Mouse (Mus musculus) midbrain, embryonic 12.5 days (tissue): Measurements from ENCODE around the gene Zswim1. TPM values are rescaled to one million over a fixed set of nuclear protein-coding genes. Genes with fewer than 3 reads are reported as not detected.

ENCODE experiments used
- ATAC-seq: fragments of 200-750 bp; cut with Nextera tagmentation; 2 replicates; pipeline ENCODE4 v1.8.0; 2017; ENCODE audit warnings: low read depth, moderate TSS enrichment, moderate library complexity; ENCODE audit not compliant: low FRiP score
- H3K27ac ChIP-seq: fragments of 300-500 bp; sonication (generic); replicated peaks from 2 replicates; pipeline ENCODE4 v1.5.1; 2016; ENCODE audit warnings: mild to moderate bottlenecking
- H3K27me3 ChIP-seq: fragments of 300-500 bp; sonication (generic); 2 replicates; pipeline ENCODE4 v1.6.1; 2016; ENCODE audit warnings: mild to moderate bottlenecking
- H3K36me3 ChIP-seq: fragments of 300-500 bp; sonication (generic); 2 replicates; pipeline ENCODE4 v1.6.1; 2016
- H3K4me1 ChIP-seq: fragments of 300-500 bp; sonication (generic); 2 replicates; pipeline ENCODE4 v1.6.1; 2016
- H3K4me2 ChIP-seq: fragments of 300-500 bp; sonication (generic); replicated peaks from 2 replicates; pipeline ENCODE4 v1.6.1; 2016; ENCODE audit warnings: mild to moderate bottlenecking, moderate library complexity
- H3K4me3 ChIP-seq: fragments of 300-500 bp; sonication (generic); 2 replicates; pipeline ENCODE4 v1.5.1; 2016; ENCODE audit warnings: mild to moderate bottlenecking
- H3K9ac ChIP-seq: fragments of 300-500 bp; sonication (generic); replicated peaks from 2 replicates; pipeline ENCODE4 v1.6.1; 2016; ENCODE audit warnings: mild to moderate bottlenecking, moderate library complexity
- H3K9me3 ChIP-seq: fragments of 300-500 bp; sonication (generic); 2 replicates; pipeline ENCODE4 v1.6.1; 2016; ENCODE audit warnings: mild to moderate bottlenecking
- WGBS: fragments of 180-500 bp; shearing (Covaris S2); methylation state at CpG from one replicate; pipeline ENCODE4 v1.1.7; 2016; 5-methylcytosine and 5-hydroxymethylcytosine counted together
- polyA plus RNA-seq: library from polyadenylated mRNA; unstranded; fragments of >200 nt; fragmentation: Nextera tagmentation; extraction: Ambion mirVana; gene quantifications from 2 replicates; pipeline ENCODE4 v1.2.1, GENCODE M21; 2016

The Zswim1 gene
- polyA plus RNA-seq, 1 experiment from 2014 or later, result 23.8 TPM

DNA sequence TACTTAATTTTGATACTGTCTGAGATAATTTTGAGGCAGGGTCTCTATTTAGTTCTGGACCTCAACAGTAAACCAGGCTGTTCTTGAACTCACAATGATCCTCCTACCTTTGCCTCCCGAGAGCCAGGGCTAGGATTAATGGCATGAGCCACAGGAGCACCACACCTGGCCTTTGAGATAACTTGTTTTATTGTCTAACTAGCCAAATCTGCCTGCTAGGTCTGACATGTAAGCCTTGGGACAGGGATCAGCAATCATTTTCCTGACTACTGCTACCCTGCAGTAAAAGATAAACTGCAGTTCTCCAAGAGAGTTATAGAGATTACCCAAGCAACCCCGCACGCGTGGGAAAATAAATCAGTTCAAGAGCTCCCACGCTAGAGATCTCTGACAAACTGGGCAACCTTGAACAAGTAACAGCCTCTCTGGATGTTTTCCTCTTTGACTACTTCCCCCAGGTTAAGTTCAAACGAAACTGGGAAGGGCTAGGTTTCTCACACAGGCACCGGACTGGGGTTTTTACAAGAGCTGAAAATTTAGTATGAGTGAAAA is 37.5 kb upstream of the Zswim1 start:
- H3K27me3 ChIP-seq, result 0 out of 2 replicates have a peak, but pooled peaks cover 4% of the 10 kb centered on the region
- H3K4me2 ChIP-seq, result peak overlapping the region; percentile 82
- whole genome bisulfite sequencing, result 16% methylated on average over 7 of the region's 7 CpGs
- no peak overlapping the region for H3K27ac ChIP-seq
- H3K9me3 ChIP-seq, result no peaks in the 10 kb centered on the region
- H3K4me1 ChIP-seq, result peaks cover 11% of the 10 kb centered on the region
- H3K4me3 ChIP-seq, result peak overlapping the region; percentile 64
- ATAC-seq, result no peak
- peak overlapping the region; percentile 60; the same call in 1 of the 2 replicates for H3K9ac ChIP-seq
- H3K36me3 ChIP-seq, result 0 out of 2 replicates have a peak, but pooled peaks cover 3% of the 10 kb centered on the region

DNA sequence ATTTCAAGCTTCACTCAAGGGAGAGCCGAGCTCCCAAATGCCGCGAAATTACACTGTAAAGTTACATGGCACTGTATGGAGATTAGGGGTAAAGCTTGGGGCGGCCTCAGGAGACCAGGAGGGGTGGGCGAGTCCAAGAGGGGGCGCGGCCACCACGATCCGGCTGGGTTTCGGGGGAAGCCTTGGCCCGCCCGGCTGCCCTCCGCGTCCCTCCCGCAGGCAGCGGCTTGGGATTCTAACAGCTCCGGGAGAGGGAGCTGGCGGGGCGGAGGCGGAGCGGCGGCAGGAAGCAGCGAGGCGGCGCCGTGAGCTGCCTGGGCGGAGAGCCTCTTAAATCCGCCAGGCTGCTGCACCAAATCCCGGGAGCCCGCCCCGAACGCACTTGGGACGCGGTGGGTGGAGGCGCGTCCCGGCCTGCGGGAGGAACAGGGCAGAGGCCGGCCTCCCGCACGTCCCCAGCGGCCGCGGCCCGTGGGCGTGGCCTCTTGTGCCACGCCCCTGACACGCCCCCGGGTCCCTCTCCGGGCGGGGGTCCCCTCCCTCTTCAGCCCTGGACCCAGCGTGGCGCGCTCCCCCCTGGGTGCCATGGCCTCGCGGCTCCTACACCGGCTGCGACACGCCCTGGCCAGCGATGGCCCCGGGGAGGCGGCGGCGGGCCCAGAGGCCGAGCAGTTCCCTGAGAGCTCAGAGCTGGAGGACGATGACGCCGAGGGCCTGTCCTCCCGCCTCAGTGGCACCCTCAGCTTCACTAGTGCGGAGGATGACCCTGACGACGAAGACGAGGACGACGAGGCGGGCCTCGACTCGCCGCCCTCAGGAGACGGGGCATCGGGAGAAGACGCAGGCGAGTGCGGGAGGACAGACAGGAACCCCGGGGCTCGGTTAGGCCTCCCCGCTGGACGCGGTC is 36.8 kb upstream of the Zswim1 start, which contains the start of gene Snx21:
Gene Snx21, plus strand, starts transcription at position 343 of the 907 bp plus-strand sequence.
- peak within 1 kb of the TSS; percentile 82 for H3K4me2 ChIP-seq
- peak within 1 kb of the TSS; percentile 60 for H3K9ac ChIP-seq
- H3K4me1 ChIP-seq, result peaks cover 11% of the 10 kb centered on the region
- peak; percentile 90 for ATAC-seq
- H3K4me3 ChIP-seq, result peak within 1 kb of the TSS; percentile 64
- 0 out of 2 replicates have a peak, but pooled peaks cover 4% of the 10 kb centered on the region for H3K36me3 ChIP-seq
- under 1% methylated on average over 83 of the region's 89 CpGs for WGBS
- H3K27ac ChIP-seq, result peak within 1 kb of the TSS; percentile 69
- 0 out of 2 replicates have a peak, but pooled peaks cover 4% of the 10 kb centered on the region for H3K27me3 ChIP-seq
- no peaks in the 10 kb centered on the region for H3K9me3 ChIP-seq

DNA sequence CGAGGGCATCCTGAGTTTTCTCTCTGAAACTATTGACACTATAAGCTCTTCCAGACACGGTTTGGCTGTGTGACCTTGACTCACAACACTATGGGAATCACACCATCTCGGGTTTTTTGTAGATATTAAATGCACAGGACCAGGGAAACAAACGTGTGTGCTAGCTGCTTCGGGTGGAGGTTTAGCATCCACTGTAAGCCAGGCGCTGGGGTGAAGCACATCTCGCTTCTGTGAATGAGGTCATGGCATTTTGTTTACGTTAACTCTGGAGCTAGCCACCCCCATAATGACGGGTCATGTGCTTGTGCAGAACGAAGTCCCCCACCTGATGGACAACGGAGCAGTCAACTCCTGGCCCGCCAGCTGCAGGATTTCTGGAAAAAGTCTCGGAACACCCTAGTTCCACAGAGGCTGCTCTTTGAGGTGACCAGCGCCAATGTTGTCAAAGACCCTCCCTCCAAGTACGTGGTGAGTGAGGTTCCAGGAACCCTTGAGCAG is 36.0 kb upstream of the Zswim1 start:
- H3K27ac ChIP-seq, result no peak overlapping the region
- H3K27me3 ChIP-seq, result 0 out of 2 replicates have a peak, but pooled peaks cover 4% of the 10 kb centered on the region
- peak overlapping the region; percentile 64 for H3K4me3 ChIP-seq
- peaks cover 11% of the 10 kb centered on the region; the same call in 1 of the 2 replicates for H3K36me3 ChIP-seq
- H3K9ac ChIP-seq, result peak overlapping the region; percentile 60
- 11% methylated on average over 15 of the region's 15 CpGs for WGBS
- peaks cover 11% of the 10 kb centered on the region for H3K4me1 ChIP-seq
- peak overlapping the region; percentile 82 for H3K4me2 ChIP-seq
- H3K9me3 ChIP-seq, result no peaks in the 10 kb centered on the region
- peak; percentile 14; the same call in 1 of the 2 replicates for ATAC-seq

DNA sequence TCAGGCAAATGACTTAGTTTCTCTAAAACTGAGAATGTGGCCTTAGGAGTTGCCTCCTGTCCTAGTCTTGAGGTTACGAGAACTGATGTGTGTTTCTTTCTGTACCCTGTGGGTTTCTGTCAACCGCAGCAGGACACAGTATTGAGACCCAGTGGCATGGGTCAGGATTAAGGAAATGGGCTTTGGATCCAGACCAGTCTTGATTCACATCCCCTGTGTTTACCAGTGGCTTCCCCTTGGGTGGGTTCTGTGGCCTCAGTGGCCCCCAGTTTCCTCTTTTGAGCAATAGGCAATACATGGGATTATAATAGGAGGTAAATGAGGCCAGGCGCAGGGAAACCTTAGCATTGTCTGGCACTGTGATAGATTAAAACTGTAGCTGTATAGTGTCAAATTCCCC is 35.5 kb upstream of the Zswim1 start:
- 87% methylated on average over 3 of the region's 3 CpGs for WGBS

DNA sequence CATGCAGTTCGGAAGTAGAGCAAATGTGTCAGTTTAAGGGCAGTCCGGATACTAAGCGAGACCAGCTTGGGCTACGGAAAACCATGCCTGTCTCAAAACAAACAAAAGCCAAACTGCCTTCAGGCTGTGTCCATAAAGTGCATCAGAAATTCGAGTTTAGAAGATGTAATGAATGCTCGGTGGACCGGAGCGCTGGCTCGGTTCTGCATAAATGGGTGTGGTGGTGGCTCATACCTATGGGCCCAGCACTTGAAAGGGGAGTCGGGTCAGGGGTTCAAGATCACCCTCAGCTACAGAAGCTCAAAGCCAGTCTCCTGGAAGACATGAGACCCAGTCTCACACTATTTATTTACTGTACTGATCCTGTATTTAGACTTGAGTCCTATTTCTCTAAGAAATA is 34.7 kb upstream of the Zswim1 start:
- 84% methylated on average over 10 of the region's 10 CpGs for WGBS
- no peak overlapping the region for H3K4me3 ChIP-seq
- H3K4me2 ChIP-seq, result no peak overlapping the region
- no peak for ATAC-seq
- peaks cover 11% of the 10 kb centered on the region for H3K4me1 ChIP-seq
- H3K9ac ChIP-seq, result no peak overlapping the region
- peaks cover 24% of the 10 kb centered on the region for H3K36me3 ChIP-seq
- H3K27ac ChIP-seq, result no peak overlapping the region
- no peaks in the 10 kb centered on the region for H3K9me3 ChIP-seq
- H3K27me3 ChIP-seq, result 0 out of 2 replicates have a peak, but pooled peaks cover 4% of the 10 kb centered on the region

More for the DNA sequence above, 35.5 kb upstream of the Zswim1 start:
- Histone ChIP-seq H3K27me3 (0 out of 2 replicates have a peak, but pooled peaks cover 4% of the 10 kb centered on the region), H3K36me3 (peaks cover 17% of the 10 kb centered on the region), H3K9ac (no peak overlapping the region), H3K4me1 (peaks cover 11% of the 10 kb centered on the region), H3K27ac (no peak overlapping the region), H3K4me3 (no peak overlapping the region), H3K4me2 (peak overlapping the region; percentile 82), H3K9me3 (no peaks in the 10 kb centered on the region)
- no peak for ATAC-seq

DNA sequence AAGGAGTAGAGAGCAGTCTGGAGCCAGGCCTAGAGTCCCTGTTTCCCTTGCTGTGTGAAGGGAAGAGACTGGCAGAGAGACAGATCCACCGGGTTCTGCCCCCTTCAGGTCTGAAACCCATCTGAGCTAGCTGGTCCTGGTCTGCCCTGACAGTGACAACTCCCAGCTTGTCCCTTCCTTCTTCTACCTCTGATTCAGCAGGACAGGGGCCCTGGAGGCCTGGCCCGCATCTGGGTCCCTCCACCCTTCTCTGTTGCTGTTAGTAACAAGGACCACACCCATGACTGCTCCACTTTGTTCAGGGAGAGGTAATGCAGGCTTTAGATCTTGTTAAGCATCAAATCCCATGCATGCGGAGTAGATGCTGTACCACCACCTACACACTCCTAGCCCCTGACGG is 34.1 kb upstream of the Zswim1 start:
- Histone ChIP-seq H3K27me3 (0 out of 2 replicates have a peak, but pooled peaks cover 4% of the 10 kb centered on the region), H3K9me3 (no peaks in the 10 kb centered on the region), H3K4me3 (no peak overlapping the region), H3K9ac (0 out of 2 replicates have a peak overlapping the region, but pooled peaks have one; percentile 28), H3K4me1 (peaks cover 13% of the 10 kb centered on the region), H3K27ac (no peak overlapping the region), H3K4me2 (no peak overlapping the region), H3K36me3 (peaks cover 30% of the 10 kb centered on the region)
- WGBS, result 73% methylated on average over 4 of the region's 4 CpGs
- ATAC-seq, result no peak

DNA sequence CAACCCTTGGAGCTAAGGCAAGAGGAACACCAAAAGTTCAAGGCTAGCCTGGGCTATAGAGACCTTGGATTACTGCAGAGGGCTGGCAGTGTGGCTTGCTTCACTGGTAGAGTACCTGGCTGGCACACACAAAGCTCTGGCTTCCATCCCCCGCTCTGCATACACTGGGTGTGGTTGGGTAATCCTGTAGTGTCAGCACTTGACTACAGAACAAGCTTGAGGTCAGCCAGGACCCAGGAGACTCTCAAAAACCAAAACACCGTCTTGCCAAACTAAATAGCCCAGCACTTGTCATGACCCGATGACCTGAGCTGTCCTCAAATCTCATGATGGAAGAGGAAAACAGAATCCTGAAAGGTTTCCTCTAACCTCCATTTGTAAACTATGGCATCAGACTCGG is 32.0 kb upstream of the Zswim1 start:
- peaks cover 42% of the 10 kb centered on the region for H3K36me3 ChIP-seq
- no peak overlapping the region for H3K4me3 ChIP-seq
- H3K27ac ChIP-seq, result no peak overlapping the region
- H3K4me2 ChIP-seq, result no peak overlapping the region
- peaks cover 8% of the 10 kb centered on the region for H3K4me1 ChIP-seq
- H3K9me3 ChIP-seq, result no peaks in the 10 kb centered on the region
- 89% methylated on average over 4 of the region's 4 CpGs for WGBS
- 0 out of 2 replicates have a peak, but pooled peaks cover 4% of the 10 kb centered on the region for H3K27me3 ChIP-seq
- H3K9ac ChIP-seq, result no peak overlapping the region
- no peak for ATAC-seq

DNA sequence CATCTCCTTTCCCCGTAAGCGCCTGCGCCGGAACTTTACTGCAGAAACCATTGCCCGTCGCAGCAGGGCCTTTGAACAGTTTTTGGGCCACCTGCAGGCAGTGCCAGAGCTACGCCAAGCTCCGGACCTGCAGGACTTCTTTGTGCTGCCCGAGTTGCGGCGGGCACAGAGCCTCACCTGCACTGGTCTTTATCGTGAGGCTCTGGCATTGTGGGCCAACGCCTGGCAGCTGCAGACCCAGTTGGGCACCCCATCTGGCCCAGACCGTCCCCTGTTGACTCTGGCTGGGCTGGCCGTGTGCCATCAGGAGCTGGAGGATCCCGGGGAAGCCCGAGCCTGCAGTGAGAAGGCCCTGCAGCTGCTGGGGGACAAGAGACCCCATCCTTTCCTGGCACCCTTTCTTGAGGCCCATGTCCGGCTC is 30.6 kb upstream of the Zswim1 start:
- Histone ChIP-seq H3K9me3 (no peaks in the 10 kb centered on the region), H3K4me1 (0 out of 2 replicates have a peak, but pooled peaks cover 2% of the 10 kb centered on the region), H3K27me3 (0 out of 2 replicates have a peak, but pooled peaks cover 4% of the 10 kb centered on the region), H3K27ac (no peak overlapping the region), H3K4me3 (no peak overlapping the region), H3K4me2 (no peak overlapping the region), H3K36me3 (peaks cover 56% of the 10 kb centered on the region), H3K9ac (no peak overlapping the region)
- ATAC-seq, result no peak
- WGBS, result 92% methylated on average over 18 of the region's 18 CpGs

DNA sequence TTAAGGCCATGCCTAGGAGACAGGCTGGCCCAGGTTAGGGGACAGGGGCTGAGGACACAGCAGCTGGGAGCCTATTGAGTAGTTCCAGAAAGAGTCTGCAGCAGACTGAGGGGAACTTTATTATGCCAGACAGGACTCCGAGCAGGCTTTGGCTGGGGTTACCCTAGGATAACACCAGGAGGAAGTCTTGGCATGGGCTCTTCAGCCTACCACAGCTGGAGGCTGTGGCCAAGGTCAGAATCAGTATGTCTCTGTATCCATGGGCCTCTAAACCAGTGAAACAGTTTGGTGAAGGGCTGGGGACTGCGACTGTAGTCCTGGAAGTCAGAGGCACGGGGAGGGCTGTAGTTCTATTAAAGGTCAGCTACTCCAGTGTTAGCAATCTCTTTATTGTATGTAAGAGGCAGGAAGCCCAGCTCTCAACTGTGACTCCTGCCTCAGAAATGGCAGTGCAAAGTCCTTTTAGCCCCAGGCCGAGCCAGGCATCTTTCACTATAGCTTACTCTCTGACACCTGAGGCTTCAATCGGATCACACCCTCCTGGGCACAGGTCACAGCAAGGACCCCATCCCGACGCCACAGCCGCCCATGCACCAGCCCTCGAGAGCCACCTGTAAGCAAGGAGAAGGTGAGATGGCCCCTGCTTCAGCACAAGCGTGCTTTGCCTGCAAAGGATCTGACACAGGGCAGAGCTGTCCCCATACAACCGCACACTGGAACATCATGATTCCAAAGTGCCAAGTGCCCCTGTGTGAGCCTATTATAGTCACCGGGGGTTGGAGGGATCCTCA is 29.9 kb upstream of the Zswim1 start:
- ATAC-seq, result no peak
- Histone ChIP-seq H3K9me3 (no peaks in the 10 kb centered on the region), H3K4me1 (0 out of 2 replicates have a peak, but pooled peaks cover 2% of the 10 kb centered on the region), H3K4me2 (no peak overlapping the region), H3K27ac (no peak overlapping the region), H3K4me3 (no peak overlapping the region), H3K9ac (no peak overlapping the region), H3K36me3 (peaks cover 61% of the 10 kb centered on the region), H3K27me3 (no peaks in the 10 kb centered on the region)
- 96% methylated on average over 12 of the region's 12 CpGs for WGBS

DNA sequence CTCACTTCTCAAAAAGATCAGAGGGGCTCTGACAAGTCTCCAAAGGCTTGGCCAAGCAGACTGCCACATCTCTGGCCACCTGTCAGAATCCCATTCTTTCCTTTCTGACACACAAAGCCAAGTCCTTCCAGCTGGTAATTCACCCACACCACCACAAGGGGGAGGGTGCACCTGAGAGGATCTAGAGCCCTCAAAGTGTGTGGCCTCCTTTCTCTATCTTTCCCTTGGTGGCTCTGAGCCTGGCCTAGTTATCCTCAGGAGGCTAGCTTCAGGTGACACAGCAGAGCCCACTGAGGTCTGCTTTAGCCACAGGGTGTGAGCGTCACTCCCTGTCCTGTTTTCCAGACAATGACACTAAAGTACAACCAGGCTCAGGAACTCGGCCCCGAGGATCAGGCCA is 29.2 kb upstream of the Zswim1 start:
- H3K4me1 ChIP-seq, result 0 out of 2 replicates have a peak, but pooled peaks cover 2% of the 10 kb centered on the region
- H3K27ac ChIP-seq, result no peak overlapping the region
- H3K36me3 ChIP-seq, result peaks cover 66% of the 10 kb centered on the region
- H3K9ac ChIP-seq, result no peak overlapping the region
- WGBS, result 94% methylated on average over 3 of the region's 3 CpGs
- H3K4me2 ChIP-seq, result no peak overlapping the region
- H3K9me3 ChIP-seq, result no peaks in the 10 kb centered on the region
- H3K4me3 ChIP-seq, result no peak overlapping the region
- no peak for ATAC-seq
- H3K27me3 ChIP-seq, result no peaks in the 10 kb centered on the region

DNA sequence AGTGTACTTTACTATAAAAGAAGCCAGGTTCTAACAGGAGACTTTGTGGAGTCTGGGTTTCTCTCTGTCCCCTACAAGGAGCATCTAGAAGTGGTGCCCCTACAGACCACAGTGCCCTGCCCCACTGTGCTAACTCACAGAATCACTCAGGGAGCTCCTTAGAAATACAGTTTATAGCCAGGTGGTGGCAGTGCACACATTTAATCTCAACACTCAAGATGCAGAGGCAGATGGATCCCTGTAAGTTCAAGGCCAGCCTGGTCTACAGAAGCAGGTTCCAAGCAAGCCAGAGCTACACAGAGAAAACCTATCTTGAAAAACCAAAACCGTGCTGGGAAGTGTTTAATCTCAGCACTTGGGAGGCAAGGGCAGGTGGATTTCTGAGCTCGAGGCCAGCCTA is 28.7 kb upstream of the Zswim1 start:
- WGBS, result 93% methylated on average over 2 of the region's 2 CpGs
- H3K36me3 ChIP-seq, result peaks cover 71% of the 10 kb centered on the region
- H3K4me2 ChIP-seq, result no peak overlapping the region
- no peak overlapping the region for H3K27ac ChIP-seq
- H3K27me3 ChIP-seq, result no peaks in the 10 kb centered on the region
- H3K9me3 ChIP-seq, result no peaks in the 10 kb centered on the region
- H3K9ac ChIP-seq, result no peak overlapping the region
- no peak overlapping the region for H3K4me3 ChIP-seq
- H3K4me1 ChIP-seq, result 0 out of 2 replicates have a peak, but pooled peaks cover 2% of the 10 kb centered on the region
- no peak for ATAC-seq
